Comparison of ENCODE assay signal across 11 mouse cellular contexts in the genomic region with DNA sequence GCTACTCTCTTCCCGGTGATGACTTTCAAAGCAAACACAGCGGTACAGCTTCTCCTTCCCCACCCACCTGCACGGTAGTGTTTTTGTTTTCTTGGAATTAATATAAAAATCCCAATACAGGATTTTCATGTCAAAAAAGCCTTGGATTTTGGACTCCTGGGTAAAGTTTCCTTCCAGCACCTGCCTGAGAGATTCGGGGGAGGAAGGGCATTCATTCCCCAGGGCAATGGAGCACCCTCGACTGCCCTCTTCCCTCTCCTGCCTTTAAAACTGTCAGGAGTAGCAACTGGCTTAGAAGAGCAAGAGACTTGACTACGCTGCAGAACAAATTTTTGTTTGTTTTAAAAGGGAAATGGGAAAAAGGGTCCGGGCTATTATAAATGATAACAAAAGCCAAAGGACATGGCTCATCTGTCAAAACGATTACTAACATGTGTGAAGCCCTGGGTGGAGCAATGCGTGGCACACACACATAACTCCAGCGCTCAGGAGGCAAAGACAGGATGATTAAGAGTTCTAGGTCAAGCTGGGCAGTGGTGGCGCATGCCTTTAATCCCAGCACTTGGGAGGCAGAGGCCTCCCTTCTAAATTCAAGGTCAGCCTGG.
A peak's percentile ranks its signal among the peaks of the same experiment; 100 is the strongest.
DNase-seq lines count a peak whose midpoint lies in the region; ATAC-seq and TF ChIP-seq lines count a peak whose summit lies in the region.
"Had no signal": no experiment of that assay in that cellular context is flagged by ENCODE, and none has a peak within 500 bp of the region (broad histone marks: within the 10 kb centered on the region; RNA-seq: fewer than 3 reads in every experiment).

No protein-coding gene starts in this region.

- H3K4me3 ChIP-seq in heart, adult 2 months = no peak overlapping the region
- H3K4me3 ChIP-seq in layer of hippocampus, adult 2 months = no peak overlapping the region
- no peak overlapping the region for H3K4me3 ChIP-seq in bone marrow, adult 2 months (replicated peaks; ENCODE audit: control insufficient read depth, low read depth, low read length)
- H3K4me3 ChIP-seq in stomach, embryonic 16.5 days (replicated peaks; ENCODE audit: low read length) = no peak overlapping the region
- H3K4me3 ChIP-seq: hindbrain, embryonic 10.5 days; intestine, embryonic 15.5 days had no signal

- no peak for TF ChIP-seq CTCF in heart, adult 2 months (IDR thresholded peaks at IDR 0.05)
- TF ChIP-seq CTCF in layer of hippocampus, adult 2 months (conservative IDR thresholded peaks at IDR 0.05) = no peak
- TF ChIP-seq CTCF in bone marrow, adult 2 months (IDR thresholded peaks at IDR 0.05; ENCODE audit: control insufficient read depth, insufficient read depth, low read length) = no peak

- no peaks in the 10 kb centered on the region for H3K79me2 ChIP-seq in heart, adult 2 months (replicated peaks; ENCODE audit: control insufficient read depth, insufficient read depth, low read length)

- TF ChIP-seq POLR2A in heart, adult 2 months (IDR thresholded peaks at IDR 0.05; ENCODE audit: insufficient read depth, low read depth, low read length) = peak; percentile 18; the same call in 1 of the 2 replicates
- no peak for TF ChIP-seq POLR2A in bone marrow, adult 2 months (IDR thresholded peaks at IDR 0.05; ENCODE audit: borderline replicate concordance, control insufficient read depth, low read depth, low read length)

- H3K36me3 ChIP-seq in heart, adult 2 months (ENCODE audit: control insufficient read depth, insufficient read depth, low read length) = peaks cover 41% of the 10 kb centered on the region
- no peaks in the 10 kb centered on the region for H3K36me3 ChIP-seq in stomach, embryonic 16.5 days (ENCODE audit: control insufficient read depth, insufficient read depth, low read length)
- H3K36me3 ChIP-seq: intestine, embryonic 15.5 days had no signal

- no peaks in the 10 kb centered on the region for H3K9me3 ChIP-seq in stomach, embryonic 16.5 days (replicated peaks; ENCODE audit: control insufficient read depth, low read length)
- H3K9me3 ChIP-seq: hindbrain, embryonic 10.5 days; intestine, embryonic 15.5 days had no signal

- TF ChIP-seq EP300 in heart, adult 2 months (IDR thresholded peaks at IDR 0.05; ENCODE audit: insufficient read depth, low read depth, low read length) = 0 out of 2 replicates have a peak, but pooled peaks have one; percentile 50

- H3K27ac ChIP-seq in heart, adult 2 months = peak overlapping the region; percentile 65
- peak overlapping the region; percentile 32; the same call in 1 of the 2 replicates for H3K27ac ChIP-seq in layer of hippocampus, adult 2 months
- H3K27ac ChIP-seq in bone marrow, adult 2 months (ENCODE audit: control insufficient read depth, insufficient read depth, low read depth, low read length, poor library complexity) = peak overlapping the region; percentile 47; the same call in 1 of the 2 replicates
- 0 out of 2 replicates have a peak overlapping the region, but pooled peaks have one; percentile 43 for H3K27ac ChIP-seq in stomach, embryonic 16.5 days (ENCODE audit: low read length)
- H3K27ac ChIP-seq: hindbrain, embryonic 10.5 days; intestine, embryonic 15.5 days had no signal

- no peak for DNase-seq in heart, adult 2 months
- no peak for DNase-seq in heart, postnatal 4 days
- DNase-seq in layer of hippocampus, adult 2 months (ENCODE audit: low spot score in 2 of 2) = no peak
- DNase-seq in layer of hippocampus, postnatal 10 days (ENCODE audit: low spot score in 2 of 2) = no peak
- DNase-seq in thymus, postnatal 14 days = no peak
- DNase-seq: cerebellum, adult 2 months had no signal

- H3K27me3 ChIP-seq in heart, adult 2 months (ENCODE audit: control insufficient read depth, insufficient read depth, low read length) = no peaks in the 10 kb centered on the region
- no peaks in the 10 kb centered on the region for H3K27me3 ChIP-seq in stomach, embryonic 16.5 days (ENCODE audit: control insufficient read depth, insufficient read depth, low read length)
- H3K27me3 ChIP-seq: CH12.LX; intestine, embryonic 15.5 days had no signal

- no peak overlapping the region for H3K9ac ChIP-seq in heart, adult 2 months (ENCODE audit: low read depth, low read length)
- no peak overlapping the region for H3K9ac ChIP-seq in stomach, embryonic 16.5 days (ENCODE audit: low read length)
- H3K9ac ChIP-seq: intestine, embryonic 15.5 days had no signal

- H3K4me1 ChIP-seq in heart, adult 2 months (ENCODE audit: control insufficient read depth, insufficient read depth, low read length) = peaks cover 49% of the 10 kb centered on the region
- H3K4me1 ChIP-seq in bone marrow, adult 2 months (ENCODE audit: control insufficient read depth, insufficient read depth, low read length) = no peaks in the 10 kb centered on the region; the same call in 1 of the 2 replicates
- H3K4me1 ChIP-seq in stomach, embryonic 16.5 days (ENCODE audit: control insufficient read depth, insufficient read depth, low read length) = peaks cover 26% of the 10 kb centered on the region

- WGBS in heart, adult 2 months = 55% methylated on average over 11 of the region's 11 CpGs
- 88% methylated on average over 11 of the region's 11 CpGs for WGBS in bone marrow, adult 2 months
- WGBS in stomach, embryonic 16.5 days = 47% methylated on average over 11 of the region's 11 CpGs

- intact Hi-C loops in heart, adult 2 months (cut with DNase I) = loop anchor here (2.0 kb wide), 1 partner anchor 110 kb away; no protein-coding TSS in a partner anchor

- no peak overlapping the region for H3K4me2 ChIP-seq in stomach, embryonic 16.5 days (ENCODE audit: low read depth, low read length)
- H3K4me2 ChIP-seq: intestine, embryonic 15.5 days had no signal

- ATAC-seq in stomach, embryonic 16.5 days (ENCODE audit: insufficient read depth, low FRiP score) = no peak
